Mouse (Mus musculus) E14TG2a.4 (cell line): Measurements from ENCODE around the gene Dexi.

ENCODE experiments used
- CTCF ChIP-seq: conservative IDR thresholded peaks from 2 replicates; pipeline ENCODE4 v1.5.1; 2014; ENCODE audit warnings: low read length
- NANOG ChIP-seq: IDR thresholded peaks from 2 replicates; pipeline ENCODE4 v1.6.1; 2014; ENCODE audit warnings: borderline replicate concordance, low read length, mixed read lengths
- POU5F1 ChIP-seq: IDR thresholded peaks from 2 replicates; pipeline ENCODE4 v1.6.1; 2014; ENCODE audit warnings: low read length, borderline replicate concordance

DNA sequence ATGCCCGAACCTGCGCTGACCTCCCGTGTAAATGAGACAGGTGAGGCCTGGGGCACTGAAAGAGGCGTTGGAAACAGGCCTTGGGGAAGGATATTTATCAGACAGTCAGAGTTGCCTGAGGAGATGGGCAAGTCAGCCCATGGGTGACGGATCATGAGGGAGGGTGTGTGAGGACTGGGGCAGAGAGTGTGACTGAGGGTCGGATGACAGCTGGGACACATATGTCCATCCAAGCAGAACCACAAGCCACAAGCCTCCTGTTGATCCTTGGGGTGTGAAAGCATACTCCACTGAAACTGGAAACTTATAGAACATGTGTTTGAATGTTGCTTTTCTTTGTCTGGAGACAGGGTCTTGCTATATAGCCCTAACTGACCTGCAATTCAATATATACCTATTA, 34.2 kb downstream of the Dexi start:
- TF ChIP-seq CTCF (no peak), NANOG (no peak), POU5F1 (no peak)
